Mouse (Mus musculus) B cell, adult (primary cell): Measurements from ENCODE around the gene Ccdc57. TPM values are rescaled to one million over a fixed set of nuclear protein-coding genes. Genes with fewer than 3 reads are reported as not detected.

ENCODE experiments used
- total RNA-seq: library from RNA; stranded (reverse); gene quantifications from 4 replicates; pipeline ENCODE4 v1.2.4, GENCODE M21; 2023; ENCODE audit not compliant: inconsistent age

Gene Ccdc57
- total RNA-seq = 0.58 to 1.8 TPM (median 0.87 TPM) in 4 replicates

GRCm38 (mm10) chr11:120932564-120933398, at the start of gene Ccdc57:
Gene Ccdc57 (minus strand): TSS chr11:120932872.

GRCm38 (mm10) chr11:120948328-120948727, 15.7 kb upstream of the Ccdc57 start, which contains the start of gene Slc16a3:
Gene Slc16a3 (plus strand): TSS chr11:120948480.

GRCm38 (mm10) chr11:120823956-120824786, 108.5 kb downstream of the Ccdc57 start, which contains the start of gene Fasn:
Gene Fasn (minus strand): TSS chr11:120824547.

GRCm38 (mm10) chr11:120795756-120796613, 136.7 kb downstream of the Ccdc57 start, which contains the start of gene Dus1l:
Gene Dus1l (minus strand): TSS chr11:120796403.

GRCm38 (mm10) chr11:120784064-120784791, 148.4 kb downstream of the Ccdc57 start, which contains the start of the genes Rfng and Gps1:
Gene Rfng (minus strand): TSS chr11:120784207.
Gene Gps1 (plus strand): TSS chr11:120784272.

Other genes starting within 250 kb of the Ccdc57 start
- 31.7 to 39.4 TPM (median 35.3 TPM) in 4 replicates for gene Cenpx, start 219.1 kb downstream of the Ccdc57 start, total RNA-seq
- 36.5 to 42.3 TPM (median 40.7 TPM) in 4 replicates for gene Lrrc45, start 218.9 kb downstream of the Ccdc57 start, total RNA-seq
- 0.48 to 2.2 TPM (median 1.6 TPM) in 3 of 4 replicates, not detected in the other for gene Rac3, start 211.4 kb downstream of the Ccdc57 start, total RNA-seq
- 15.2 to 20.4 TPM (median 17.6 TPM) in 4 replicates for gene Dcxr, start 205.6 kb downstream of the Ccdc57 start, total RNA-seq
- not detected in 4 replicates for gene Cbr2, start 200.8 kb downstream of the Ccdc57 start, total RNA-seq
- gene Hmga1b, start 170.1 kb downstream of the Ccdc57 start, total RNA-seq = 35.2 to 44.7 TPM (median 42.3 TPM) in 4 replicates
- 11.6 to 15.4 TPM (median 14.0 TPM) in 4 replicates for gene Rfng, start 148.7 kb downstream of the Ccdc57 start, total RNA-seq
- gene Gps1, start 148.6 kb downstream of the Ccdc57 start, total RNA-seq = 71.7 to 83.8 TPM (median 79.2 TPM) in 4 replicates
- gene Dus1l, start 136.5 kb downstream of the Ccdc57 start, total RNA-seq = 55.9 to 72.0 TPM (median 62.7 TPM) in 4 replicates
- gene Fasn, start 108.3 kb downstream of the Ccdc57 start, total RNA-seq = 104 to 118 TPM (median 109 TPM) in 4 replicates
- gene Slc16a3, start 15.6 kb upstream of the Ccdc57 start, total RNA-seq = 0.27 to 1.0 TPM (median 0.71 TPM) in 4 replicates
- 132 to 158 TPM (median 145 TPM) in 4 replicates for gene Csnk1d, start 58.5 kb upstream of the Ccdc57 start, total RNA-seq
- gene Cd7, start 106.5 kb upstream of the Ccdc57 start, total RNA-seq = 6.4 to 10.0 TPM (median 7.9 TPM) in 4 replicates
- gene Sectm1b, start 130.7 kb upstream of the Ccdc57 start, total RNA-seq = not detected in 4 replicates
- gene Sectm1a, start 148.3 kb upstream of the Ccdc57 start, total RNA-seq = not detected in 4 replicates
- not detected in 4 replicates for gene Tex19.2, start 185.8 kb upstream of the Ccdc57 start, total RNA-seq
- gene Tex19.1, start 213.3 kb upstream of the Ccdc57 start, total RNA-seq = not detected in 4 replicates
- gene Uts2r, start 227.4 kb upstream of the Ccdc57 start, total RNA-seq = not detected in 4 replicates